Mouse (Mus musculus): ENCODE results near the gene Crybb1.

GRCm38 (mm10) chr5:112317328-112317727 is 61.7 kb downstream of the Crybb1 start:
- no peak for TF ChIP-seq POLR2A (IDR thresholded peaks at IDR 0.05; ENCODE audit: control insufficient read depth, extremely low read depth, insufficient read depth, low read length, poor library complexity)
- no peak for TF ChIP-seq CTCF (IDR thresholded peaks at IDR 0.05; ENCODE audit: borderline replicate concordance, control insufficient read depth, extremely low read depth, insufficient read depth, low read length, poor library complexity)
